Mouse (Mus musculus): ENCODE results near the gene Sox5. TPM values are rescaled to one million over a fixed set of nuclear protein-coding genes. Genes with fewer than 3 reads are reported as not detected.

Sox5 gene
- total and polyA plus RNA-seq, 3 experiments: 1.7 to 3.4 (median 2.4) TPM

GRCm38 (mm10) chr6:144119961-144120360 lies 661.8 kb downstream of the Sox5 start:
- intact Hi-C loops (cut with DNase I): no loop called here
- no peaks in the 10 kb centered on the region for H3K36me3 ChIP-seq (ENCODE audit: control insufficient read depth, insufficient read depth, low read length)
- H3K4me1 ChIP-seq (ENCODE audit: control insufficient read depth, insufficient read depth, low read length): no peaks in the 10 kb centered on the region
- whole genome bisulfite sequencing: 70% methylated on average over 1 of the region's 1 CpGs
- no peaks in the 10 kb centered on the region for H3K79me2 ChIP-seq (replicated peaks; ENCODE audit: control insufficient read depth, insufficient read depth, low read length)
- H3K27me3 ChIP-seq (ENCODE audit: control insufficient read depth, insufficient read depth, low read length): no peaks in the 10 kb centered on the region
- DNase-seq: no peak
- H3K27ac ChIP-seq: no peak overlapping the region
- no peak overlapping the region for H3K4me3 ChIP-seq
- H3K9ac ChIP-seq (ENCODE audit: low read depth, low read length): no peak overlapping the region
- no peak for TF ChIP-seq POLR2A (IDR thresholded peaks at IDR 0.05; ENCODE audit: insufficient read depth, low read depth, low read length)
- TF ChIP-seq EP300 (IDR thresholded peaks at IDR 0.05; ENCODE audit: insufficient read depth, low read depth, low read length): no peak
- no peak for TF ChIP-seq CTCF (IDR thresholded peaks at IDR 0.05)

DNA sequence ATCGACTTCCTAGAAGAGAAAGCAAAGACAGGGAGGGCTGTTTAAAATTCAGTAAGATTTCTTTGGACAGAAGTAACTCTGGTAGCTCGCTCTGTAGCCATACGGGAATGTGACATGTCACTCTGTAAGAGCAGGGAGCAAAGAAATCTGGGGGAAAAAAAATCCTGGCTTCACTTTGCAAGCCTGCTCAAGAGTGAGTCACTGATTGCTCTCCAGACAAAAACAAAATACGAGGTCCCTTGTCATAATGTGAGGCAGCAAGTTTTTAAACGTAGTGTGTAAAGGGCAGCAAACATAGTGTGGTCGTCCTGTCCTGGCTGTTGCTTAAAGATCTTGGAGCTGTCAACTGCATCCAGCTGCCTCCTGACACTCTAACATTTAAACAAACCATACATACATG lies 665.1 kb downstream of the Sox5 start:
- WGBS: 52% methylated on average over 6 of the region's 6 CpGs
- Histone ChIP-seq H3K27ac (no peak overlapping the region), H3K4me1 (ENCODE audit: control insufficient read depth, insufficient read depth, low read length) (no peaks in the 10 kb centered on the region), H3K9ac (ENCODE audit: low read depth, low read length) (no peak overlapping the region), H3K36me3 (ENCODE audit: control insufficient read depth, insufficient read depth, low read length) (no peaks in the 10 kb centered on the region), H3K79me2 (replicated peaks; ENCODE audit: control insufficient read depth, insufficient read depth, low read length) (no peaks in the 10 kb centered on the region), H3K27me3 (ENCODE audit: control insufficient read depth, insufficient read depth, low read length) (no peaks in the 10 kb centered on the region), H3K4me3 (no peak overlapping the region)
- DNase-seq: no peak
- intact Hi-C loops (cut with DNase I): no loop called here
- TF ChIP-seq CTCF (IDR thresholded peaks at IDR 0.05): no peak
- no peak for TF ChIP-seq POLR2A (IDR thresholded peaks at IDR 0.05; ENCODE audit: insufficient read depth, low read depth, low read length)
- no peak for TF ChIP-seq EP300 (IDR thresholded peaks at IDR 0.05; ENCODE audit: insufficient read depth, low read depth, low read length)

DNA sequence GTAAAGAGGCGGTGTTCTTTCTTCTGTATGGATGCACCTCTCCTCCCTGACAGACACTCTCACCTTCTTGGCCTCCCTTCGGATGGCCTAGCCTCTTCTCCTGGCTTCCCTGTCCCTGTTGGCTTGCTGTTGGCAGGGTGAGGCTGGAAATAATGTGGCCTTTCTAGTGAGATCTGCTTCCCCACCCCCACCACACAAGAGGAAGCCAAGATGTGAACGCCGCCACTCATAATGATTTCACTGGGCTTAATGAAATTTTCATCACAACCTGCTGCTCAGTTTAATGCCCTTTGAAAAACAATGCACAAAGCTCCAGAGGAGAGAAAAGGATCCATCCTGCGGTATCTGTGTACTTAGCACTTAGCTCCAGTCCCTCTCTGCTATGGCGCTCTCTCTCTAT lies 670.2 kb downstream of the Sox5 start:
- WGBS: 90% methylated on average over 6 of the region's 6 CpGs
- no peak overlapping the region for H3K4me3 ChIP-seq
- intact Hi-C loops (cut with DNase I): no loop called here
- no peak overlapping the region for H3K9ac ChIP-seq (ENCODE audit: low read depth, low read length)
- TF ChIP-seq POLR2A (IDR thresholded peaks at IDR 0.05; ENCODE audit: insufficient read depth, low read depth, low read length): no peak
- TF ChIP-seq CTCF (IDR thresholded peaks at IDR 0.05): no peak
- TF ChIP-seq EP300 (IDR thresholded peaks at IDR 0.05; ENCODE audit: insufficient read depth, low read depth, low read length): no peak
- H3K4me1 ChIP-seq (ENCODE audit: control insufficient read depth, insufficient read depth, low read length): no peaks in the 10 kb centered on the region
- DNase-seq: no peak
- H3K27me3 ChIP-seq (ENCODE audit: control insufficient read depth, insufficient read depth, low read length): no peaks in the 10 kb centered on the region
- no peak overlapping the region for H3K27ac ChIP-seq
- H3K79me2 ChIP-seq (replicated peaks; ENCODE audit: control insufficient read depth, insufficient read depth, low read length): no peaks in the 10 kb centered on the region
- no peaks in the 10 kb centered on the region for H3K36me3 ChIP-seq (ENCODE audit: control insufficient read depth, insufficient read depth, low read length)

- H3K4me3 ChIP-seq: no peak overlapping the region
- intact Hi-C loops (cut with DNase I): no loop called here
- TF ChIP-seq EP300 (IDR thresholded peaks at IDR 0.05; ENCODE audit: insufficient read depth, low read depth, low read length) (no peak), POLR2A (IDR thresholded peaks at IDR 0.05; ENCODE audit: insufficient read depth, low read depth, low read length) (no peak), CTCF (IDR thresholded peaks at IDR 0.05) (no peak)
- no peaks in the 10 kb centered on the region for H3K36me3 ChIP-seq (ENCODE audit: control insufficient read depth, insufficient read depth, low read length)
- no peaks in the 10 kb centered on the region for H3K79me2 ChIP-seq (replicated peaks; ENCODE audit: control insufficient read depth, insufficient read depth, low read length)
- no peaks in the 10 kb centered on the region for H3K4me1 ChIP-seq (ENCODE audit: control insufficient read depth, insufficient read depth, low read length)
- no peak for DNase-seq
- no peak overlapping the region for H3K9ac ChIP-seq (ENCODE audit: low read depth, low read length)
- no peaks in the 10 kb centered on the region for H3K27me3 ChIP-seq (ENCODE audit: control insufficient read depth, insufficient read depth, low read length)
- whole genome bisulfite sequencing: 67% methylated on average over 10 of the region's 10 CpGs
- H3K27ac ChIP-seq: no peak overlapping the region
Observed at GRCm38 (mm10) chr6:144106848-144107247, 674.9 kb downstream of the Sox5 start.

DNA sequence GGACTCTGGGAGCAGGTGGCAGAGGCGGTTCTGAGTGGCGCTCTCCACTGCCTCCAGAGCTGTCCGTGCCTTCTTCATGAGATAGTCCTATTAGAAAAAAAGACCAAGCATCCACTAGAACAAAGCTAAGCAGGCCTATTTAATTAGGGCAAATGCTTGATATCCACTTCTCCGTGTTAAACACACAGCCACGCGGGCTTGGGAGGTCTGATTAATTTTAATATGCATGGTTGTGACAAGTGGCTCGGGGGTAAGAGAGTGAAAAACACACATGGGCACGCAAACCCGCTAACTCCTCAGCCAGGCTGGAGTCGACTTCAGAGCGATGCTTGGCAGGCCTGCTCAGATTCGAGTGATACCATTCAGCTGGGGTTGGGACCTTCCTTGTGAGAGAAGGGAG lies 676.1 kb downstream of the Sox5 start:
- no peak overlapping the region for H3K4me3 ChIP-seq
- no peaks in the 10 kb centered on the region for H3K36me3 ChIP-seq (ENCODE audit: control insufficient read depth, insufficient read depth, low read length)
- no peaks in the 10 kb centered on the region for H3K4me1 ChIP-seq (ENCODE audit: control insufficient read depth, insufficient read depth, low read length)
- no peak for DNase-seq
- no peak overlapping the region for H3K9ac ChIP-seq (ENCODE audit: low read depth, low read length)
- no peaks in the 10 kb centered on the region for H3K27me3 ChIP-seq (ENCODE audit: control insufficient read depth, insufficient read depth, low read length)
- H3K27ac ChIP-seq: no peak overlapping the region
- TF ChIP-seq POLR2A (IDR thresholded peaks at IDR 0.05; ENCODE audit: insufficient read depth, low read depth, low read length) (no peak), CTCF (IDR thresholded peaks at IDR 0.05) (no peak), EP300 (IDR thresholded peaks at IDR 0.05; ENCODE audit: insufficient read depth, low read depth, low read length) (no peak)
- intact Hi-C loops (cut with DNase I): no loop called here
- H3K79me2 ChIP-seq (replicated peaks; ENCODE audit: control insufficient read depth, insufficient read depth, low read length): no peaks in the 10 kb centered on the region
- 90% methylated on average over 12 of the region's 12 CpGs for WGBS

- no peaks in the 10 kb centered on the region for H3K4me1 ChIP-seq (ENCODE audit: control insufficient read depth, insufficient read depth, low read length)
- H3K27me3 ChIP-seq (ENCODE audit: control insufficient read depth, insufficient read depth, low read length): no peaks in the 10 kb centered on the region
- H3K9ac ChIP-seq (ENCODE audit: low read depth, low read length): no peak overlapping the region
- TF ChIP-seq CTCF (IDR thresholded peaks at IDR 0.05) (no peak), EP300 (IDR thresholded peaks at IDR 0.05; ENCODE audit: insufficient read depth, low read depth, low read length) (no peak), POLR2A (IDR thresholded peaks at IDR 0.05; ENCODE audit: insufficient read depth, low read depth, low read length) (no peak)
- no peak overlapping the region for H3K27ac ChIP-seq
- intact Hi-C loops (cut with DNase I): no loop called here
- 91% methylated on average over 6 of the region's 6 CpGs for WGBS
- no peaks in the 10 kb centered on the region for H3K36me3 ChIP-seq (ENCODE audit: control insufficient read depth, insufficient read depth, low read length)
- no peak for DNase-seq
- no peaks in the 10 kb centered on the region for H3K79me2 ChIP-seq (replicated peaks; ENCODE audit: control insufficient read depth, insufficient read depth, low read length)
- no peak overlapping the region for H3K4me3 ChIP-seq
Observed at GRCm38 (mm10) chr6:144103612-144104011, 678.2 kb downstream of the Sox5 start.

Measured in heart, adult 2 months (tissue).